In genomic region chr1:60564691-60565090, GRCm38 (mm10) we compare ENCODE assay signal across 9 mouse cellular contexts. TPM values are rescaled to one million over a fixed set of nuclear protein-coding genes. Genes with fewer than 3 reads are reported as not detected.
DNase-seq lines count a peak whose midpoint lies in the region; ATAC-seq lines count a peak whose summit lies in the region.
"Had no signal": no experiment of that assay in that cellular context is flagged by ENCODE, and none has a peak within 500 bp of the region (broad histone marks: within the 10 kb centered on the region; RNA-seq: fewer than 3 reads in every experiment).

No protein-coding gene starts in this region.

- H3K9ac ChIP-seq in heart, embryonic 13.5 days: peak overlapping the region; percentile 99
- H3K9ac ChIP-seq in hindbrain, embryonic 14.5 days: peak overlapping the region; percentile 99
- H3K9ac ChIP-seq in midbrain, embryonic 13.5 days (replicated peaks): no peak overlapping the region

- H3K36me3 ChIP-seq in heart, embryonic 13.5 days: peaks cover 22% of the 10 kb centered on the region
- H3K36me3 ChIP-seq in hindbrain, embryonic 14.5 days (replicated peaks; ENCODE audit: control insufficient read depth, insufficient read depth): peaks cover 6% of the 10 kb centered on the region; the same call in 1 of the 2 replicates
- H3K36me3 ChIP-seq in midbrain, embryonic 13.5 days: peaks cover 13% of the 10 kb centered on the region
- H3K36me3 ChIP-seq: G1E had no signal

- no peaks in the 10 kb centered on the region for H3K27me3 ChIP-seq in heart, embryonic 13.5 days (replicated peaks)
- no peaks in the 10 kb centered on the region for H3K27me3 ChIP-seq in hindbrain, embryonic 14.5 days (ENCODE audit: control insufficient read depth, insufficient read depth, low read length)
- H3K27me3 ChIP-seq in midbrain, embryonic 13.5 days: no peaks in the 10 kb centered on the region

- no peak for DNase-seq in heart, postnatal 36 days
- DNase-seq in hindbrain, embryonic 14.5 days (ENCODE audit: low spot score): no peak
- no peak for DNase-seq in gastrocnemius, adult 8-10 months (ENCODE audit: low spot score in 2 of 2)
- no peak for DNase-seq in ovary, postnatal 36 days (ENCODE audit: low spot score)
- DNase-seq in cerebellum, adult 11-12 months: no peak

- H3K4me3 ChIP-seq in heart, embryonic 13.5 days: peak overlapping the region; percentile 99
- peak overlapping the region; percentile 37; the same call in 1 of the 2 replicates for H3K4me3 ChIP-seq in brown adipose tissue, adult 24 weeks (ENCODE audit: insufficient read depth, low read depth, low read length)
- peak overlapping the region; percentile 98 for H3K4me3 ChIP-seq in hindbrain, embryonic 14.5 days (replicated peaks; ENCODE audit: low read length)
- H3K4me3 ChIP-seq in midbrain, embryonic 13.5 days (replicated peaks): peak overlapping the region; percentile 81

- 73% methylated on average over 5 of the region's 5 CpGs for WGBS in heart, embryonic 13.5 days
- WGBS in hindbrain, embryonic 14.5 days: 68% methylated on average over 5 of the region's 5 CpGs
- WGBS in midbrain, embryonic 13.5 days: 82% methylated on average over 5 of the region's 5 CpGs

- ATAC-seq in heart, embryonic 13.5 days (ENCODE audit: extremely low read depth, insufficient number of reproducible peaks, low FRiP score, low TSS enrichment): no peak
- no peak for ATAC-seq in hindbrain, embryonic 14.5 days (ENCODE audit: low FRiP score)
- ATAC-seq in midbrain, embryonic 13.5 days: no peak

- 0 out of 2 replicates have a peak overlapping the region, but pooled peaks have one; percentile 28 for H3K27ac ChIP-seq in heart, embryonic 13.5 days (replicated peaks)
- H3K27ac ChIP-seq in brown adipose tissue, adult 24 weeks (replicated peaks; ENCODE audit: low read depth, low read length): no peak overlapping the region
- H3K27ac ChIP-seq in hindbrain, embryonic 14.5 days: no peak overlapping the region
- no peak overlapping the region for H3K27ac ChIP-seq in midbrain, embryonic 13.5 days

- H3K4me2 ChIP-seq in heart, embryonic 13.5 days: peak overlapping the region; percentile 83
- H3K4me2 ChIP-seq in hindbrain, embryonic 14.5 days (replicated peaks): peak overlapping the region; percentile 59
- H3K4me2 ChIP-seq in midbrain, embryonic 13.5 days (replicated peaks): peak overlapping the region; percentile 84

- peaks cover 29% of the 10 kb centered on the region for H3K4me1 ChIP-seq in heart, embryonic 13.5 days
- peaks cover 5% of the 10 kb centered on the region for H3K4me1 ChIP-seq in brown adipose tissue, adult 24 weeks (ENCODE audit: control insufficient read depth, insufficient read depth, insufficient read length, low read length)
- H3K4me1 ChIP-seq in hindbrain, embryonic 14.5 days (replicated peaks; ENCODE audit: control insufficient read depth, insufficient read depth, low read length): peaks cover 12% of the 10 kb centered on the region
- H3K4me1 ChIP-seq in midbrain, embryonic 13.5 days (replicated peaks): peaks cover 19% of the 10 kb centered on the region

- intact Hi-C loops in heart, postnatal 36 days (cut with DNase I): loop anchor here (1.0 to 2.0 kb wide), 2 partner anchors 102 to 296 kb away; no protein-coding TSS in a partner anchor

- peaks cover 8% of the 10 kb centered on the region; the same call in 1 of the 2 replicates for H3K9me3 ChIP-seq in heart, embryonic 13.5 days
- H3K9me3 ChIP-seq in hindbrain, embryonic 14.5 days (ENCODE audit: control insufficient read depth, low read length): 0 out of 2 replicates have a peak, but pooled peaks cover 4% of the 10 kb centered on the region
- peaks cover 6% of the 10 kb centered on the region; the same call in 1 of the 2 replicates for H3K9me3 ChIP-seq in midbrain, embryonic 13.5 days

RNA-seq across cellular contexts. Expression of gene Raph1, which starts 2.2 kb away (rescaled TPM):
- polyA plus RNA-seq in heart, embryonic 13.5 days (2015; fragmentation: Nextera tagmentation; extraction: Ambion mirVana): 56.3 and 65.1 TPM in 2 replicates
- 100 to 1,000 TPM; 128 to 147 TPM for total RNA-seq in heart, postnatal 36 days (2021)
- polyA plus RNA-seq in brown adipose tissue, adult 24 weeks (2012; ENCODE audit: insufficient read depth, insufficient read length, missing spikeins): 12.3 and 13.9 TPM in 2 replicates
- 34.9 and 36.7 TPM in 2 replicates for polyA plus RNA-seq in hindbrain, embryonic 14.5 days (2014; fragmentation: Nextera tagmentation; extraction: Ambion mirVana)
- 22.3 and 23.4 TPM in 2 replicates for polyA plus RNA-seq in midbrain, embryonic 13.5 days (2015; fragmentation: Nextera tagmentation; extraction: Ambion mirVana)
- 10 to 100 TPM; 19.6 to 31.0 (median 24.1) TPM for total RNA-seq in gastrocnemius, adult 8-10 months (2022)
- polyA plus RNA-seq: G1E had no signal

Comparison
In these comparisons a context has a peak if more than half of its experiments do, and no peak if none do; other contexts are left out.
1. H3K4me3 ChIP-seq: peak in every context shown above with its lines; median percentile 99 in heart, embryonic 13.5 days; 98 in hindbrain, embryonic 14.5 days; 81 in midbrain, embryonic 13.5 days; 37 in brown adipose tissue, adult 24 weeks.